Mouse (Mus musculus) heart, postnatal 0 days (tissue): ENCODE results near the gene Dnm3. TPM values are rescaled to one million over a fixed set of nuclear protein-coding genes. Genes with fewer than 3 reads are reported as not detected.

ENCODE experiments used
- ATAC-seq: fragments of 200-750 bp; cut with Nextera tagmentation; 2 replicates; pipeline ENCODE4 v1.8.0; 2017; ENCODE audit warnings: low read depth, moderate number of reproducible peaks, moderate library complexity; ENCODE audit not compliant: insufficient read depth
- DNase-seq: peaks from one replicate; pipeline ENCODE4 v3.0.0-alpha.2; 2016; ENCODE audit warnings: low spot score
- H3K27ac ChIP-seq: fragments of 300-500 bp; sonication (generic); 2 replicates; pipeline ENCODE4 v1.5.1; 2014; ENCODE audit warnings: low read depth, mild to moderate bottlenecking
- H3K27me3 ChIP-seq: fragments of 300-500 bp; sonication (generic); 2 replicates; pipeline ENCODE4 v1.6.1; 2014; ENCODE audit warnings: low read length, mixed read lengths; ENCODE audit not compliant: control insufficient read depth, insufficient read depth
- H3K36me3 ChIP-seq: fragments of 300-500 bp; sonication (generic); replicated peaks from 2 replicates; pipeline ENCODE4 v1.6.1; 2014; ENCODE audit warnings: low read length, mixed read lengths; ENCODE audit not compliant: control insufficient read depth, insufficient read depth
- H3K4me1 ChIP-seq: fragments of 300-500 bp; sonication (generic); 2 replicates; pipeline ENCODE4 v1.6.1; 2014; ENCODE audit warnings: antibody characterized with exemption; ENCODE audit not compliant: control insufficient read depth, insufficient read depth
- H3K4me2 ChIP-seq: fragments of 300-500 bp; sonication (generic); 2 replicates; pipeline ENCODE4 v1.6.1; 2014; ENCODE audit warnings: low read depth, mild to moderate bottlenecking, low read length, moderate library complexity
- H3K4me3 ChIP-seq: fragments of 300-500 bp; sonication (generic); 2 replicates; pipeline ENCODE4 v1.5.1; 2014; ENCODE audit warnings: low read depth, low read length
- H3K9ac ChIP-seq: fragments of 300-500 bp; sonication (generic); replicated peaks from 2 replicates; pipeline ENCODE4 v1.6.1; 2014; ENCODE audit warnings: low read depth, low read length, mixed read lengths
- H3K9me3 ChIP-seq: fragments of 300-500 bp; sonication (generic); replicated peaks from 2 replicates; pipeline ENCODE4 v1.6.1; 2016; ENCODE audit warnings: low read length; ENCODE audit not compliant: control insufficient read depth
- CTCF ChIP-seq: IDR thresholded peaks from 2 replicates; pipeline ENCODE4 v1.5.1; 2016; ENCODE audit warnings: antibody characterized with exemption, control low read depth, low read depth
- EP300 ChIP-seq: IDR thresholded peaks from 2 replicates; pipeline ENCODE4 v1.6.1; 2016; ENCODE audit warnings: antibody characterized with exemption, low read depth
- WGBS: fragments of 180-500 bp; shearing (Covaris S2); extraction: QIAGEN DNeasy Blood & Tissue Kit; methylation state at CpG from one replicate; pipeline ENCODE4 v1.1.7; 2014; 5-methylcytosine and 5-hydroxymethylcytosine counted together
- polyA plus RNA-seq: library from polyadenylated mRNA; unstranded; fragments of >200 nt; fragmentation: Nextera tagmentation; extraction: Ambion mirVana; gene quantifications from 2 replicates; pipeline ENCODE4 v1.2.1, GENCODE M21; 2015
- total RNA-seq: library from RNA; depleted of rRNA; stranded (reverse); fragments of >200 nt; gene quantifications from 2 replicates; pipeline ENCODE4 v1.2.3, GENCODE M21; 2014; ENCODE audit warnings: low replicate concordance

The Dnm3 gene
- total and polyA plus RNA-seq, 2 experiments from 2014 or later, result 1.9 to 2.4 TPM

DNA sequence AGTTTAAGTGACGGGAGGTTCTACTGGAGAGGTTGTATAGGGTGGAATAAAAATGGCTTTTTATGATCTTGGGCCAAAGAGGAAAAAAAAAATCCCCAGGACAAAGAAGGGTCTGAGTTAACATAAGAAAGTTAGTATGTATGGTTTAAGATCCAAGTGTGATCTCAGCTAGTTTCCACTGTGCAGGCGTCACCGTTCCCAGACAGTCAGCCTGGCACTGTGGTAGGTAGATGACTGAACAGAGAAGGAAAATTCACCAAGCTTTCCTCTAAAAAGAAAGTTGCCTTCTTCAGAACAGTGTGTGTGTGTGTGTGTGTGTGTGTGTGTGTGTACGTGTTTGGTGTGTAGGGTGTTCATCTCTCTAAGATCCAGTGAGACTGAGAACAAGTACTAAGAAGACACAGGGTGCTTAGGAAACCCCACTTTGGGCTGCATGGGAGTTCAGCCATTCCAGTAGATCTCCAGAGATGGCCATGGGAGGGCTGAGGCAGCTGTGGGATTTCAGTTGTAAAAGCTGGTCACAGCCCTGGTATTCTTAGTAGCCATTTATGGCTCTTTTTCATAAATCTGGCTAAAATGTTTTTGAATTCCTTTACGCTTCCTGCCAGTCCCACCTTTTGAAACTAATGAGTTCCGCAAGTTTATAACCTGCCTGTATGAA is 441.9 kb downstream of the Dnm3 start:
- Histone ChIP-seq H3K27ac (peak overlapping the region; percentile 63), H3K4me1 (peaks cover 14% of the 10 kb centered on the region; the same call in 1 of the 2 replicates), H3K9ac (no peak overlapping the region), H3K9me3 (no peaks in the 10 kb centered on the region), H3K27me3 (no peaks in the 10 kb centered on the region), H3K4me3 (no peak overlapping the region), H3K4me2 (no peak overlapping the region), H3K36me3 (no peaks in the 10 kb centered on the region)
- WGBS, result 74% methylated on average over 6 of the region's 6 CpGs
- ATAC-seq, result no peak
- DNase-seq, result no peak
- TF ChIP-seq EP300 (no peak), CTCF (no peak)

DNA sequence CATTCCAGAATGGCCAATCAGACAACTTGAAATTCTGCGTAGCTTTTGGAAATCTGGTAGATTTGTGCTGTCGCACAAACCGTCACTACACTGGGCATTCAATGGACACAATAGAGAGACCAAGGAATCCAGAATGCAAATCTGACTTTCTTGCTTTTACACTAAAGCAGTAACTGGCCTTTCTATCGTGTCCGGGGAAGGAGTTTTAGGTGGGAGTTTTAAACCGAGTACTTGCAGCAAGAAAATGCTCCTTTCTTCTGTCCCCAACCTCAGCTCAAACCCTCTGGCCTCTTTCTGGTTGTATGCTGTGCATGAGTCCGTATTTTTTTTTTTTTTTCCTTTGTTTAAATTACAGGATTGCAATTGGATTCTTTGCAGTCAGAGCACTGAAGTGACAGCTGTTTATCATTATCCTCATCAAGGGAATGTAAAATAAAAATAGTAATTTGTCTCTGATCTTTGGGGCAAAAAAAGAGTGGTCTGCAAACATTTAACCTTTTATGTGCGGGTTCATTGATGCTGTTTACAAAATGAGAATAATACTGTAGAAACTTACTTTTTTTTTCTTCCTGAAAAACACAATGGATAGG is 454.1 kb downstream of the Dnm3 start:
- H3K27ac ChIP-seq, result no peak overlapping the region
- no peak for TF ChIP-seq EP300
- TF ChIP-seq CTCF, result no peak
- no peak for ATAC-seq

DNA sequence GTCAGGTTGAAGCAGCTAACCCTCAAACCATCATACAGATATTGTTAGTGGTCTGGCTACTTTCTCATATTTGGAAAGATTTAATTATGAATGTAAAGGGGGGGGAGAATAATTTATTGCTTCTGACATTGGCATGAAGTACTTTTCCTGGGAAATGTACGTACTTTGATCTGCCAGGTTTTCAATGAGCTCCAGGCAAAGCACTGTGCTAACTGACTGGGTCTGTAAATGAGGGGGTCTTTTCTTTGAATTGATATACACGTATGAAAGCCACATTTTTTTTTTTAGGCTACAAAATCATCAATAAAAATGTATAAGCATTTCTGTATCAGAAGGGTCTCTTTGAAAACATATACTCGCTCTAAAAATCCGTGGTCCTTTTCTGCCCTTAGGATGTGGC is 457.1 kb downstream of the Dnm3 start:
- Histone ChIP-seq H3K27me3 (no peaks in the 10 kb centered on the region), H3K9ac (no peak overlapping the region), H3K36me3 (no peaks in the 10 kb centered on the region), H3K4me3 (no peak overlapping the region), H3K4me2 (no peak overlapping the region), H3K4me1 (peaks cover 3% of the 10 kb centered on the region; the same call in 1 of the 2 replicates), H3K27ac (no peak overlapping the region), H3K9me3 (no peaks in the 10 kb centered on the region)
- no peak for ATAC-seq
- no peak for DNase-seq
- TF ChIP-seq CTCF (no peak), EP300 (no peak)
- 91% methylated on average over 4 of the region's 4 CpGs for WGBS

More for the DNA sequence above, 454.1 kb downstream of the Dnm3 start:
- H3K4me2 ChIP-seq, result no peak overlapping the region
- WGBS, result 73% methylated on average over 8 of the region's 8 CpGs
- no peak overlapping the region for H3K4me3 ChIP-seq
- no peak overlapping the region for H3K9ac ChIP-seq
- no peaks in the 10 kb centered on the region for H3K36me3 ChIP-seq
- H3K4me1 ChIP-seq, result peaks cover 3% of the 10 kb centered on the region; the same call in 1 of the 2 replicates
- H3K9me3 ChIP-seq, result no peaks in the 10 kb centered on the region
- DNase-seq, result no peak
- no peaks in the 10 kb centered on the region for H3K27me3 ChIP-seq

DNA sequence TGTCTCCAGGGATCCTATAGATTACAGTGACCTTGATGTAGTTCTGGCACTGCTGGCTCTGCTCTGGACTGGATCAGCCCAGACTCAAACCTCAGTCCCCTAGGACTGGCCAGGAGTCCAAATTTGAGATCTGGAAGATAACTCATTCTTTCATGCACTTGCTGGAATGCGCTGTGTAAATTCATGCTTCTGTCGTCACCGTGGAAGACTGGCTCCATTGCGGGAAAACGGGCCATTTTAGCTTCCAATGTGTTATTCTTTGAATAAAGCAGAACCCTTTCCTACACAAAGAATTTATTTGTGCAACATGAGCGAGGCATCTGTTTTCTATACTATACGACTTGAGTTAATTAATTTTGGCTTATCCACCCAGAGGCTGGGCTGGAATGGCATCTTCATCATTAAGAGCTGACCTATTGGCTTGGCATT is 457.5 kb downstream of the Dnm3 start:
- H3K27me3 ChIP-seq, result no peaks in the 10 kb centered on the region
- H3K4me2 ChIP-seq, result no peak overlapping the region
- no peak overlapping the region for H3K9ac ChIP-seq
- 86% methylated on average over 7 of the region's 7 CpGs for WGBS
- H3K4me1 ChIP-seq, result peaks cover 3% of the 10 kb centered on the region; the same call in 1 of the 2 replicates
- no peaks in the 10 kb centered on the region for H3K9me3 ChIP-seq
- DNase-seq, result no peak
- H3K4me3 ChIP-seq, result no peak overlapping the region
- no peaks in the 10 kb centered on the region for H3K36me3 ChIP-seq
- H3K27ac ChIP-seq, result no peak overlapping the region
- TF ChIP-seq EP300 (no peak), CTCF (no peak)
- ATAC-seq, result no peak

DNA sequence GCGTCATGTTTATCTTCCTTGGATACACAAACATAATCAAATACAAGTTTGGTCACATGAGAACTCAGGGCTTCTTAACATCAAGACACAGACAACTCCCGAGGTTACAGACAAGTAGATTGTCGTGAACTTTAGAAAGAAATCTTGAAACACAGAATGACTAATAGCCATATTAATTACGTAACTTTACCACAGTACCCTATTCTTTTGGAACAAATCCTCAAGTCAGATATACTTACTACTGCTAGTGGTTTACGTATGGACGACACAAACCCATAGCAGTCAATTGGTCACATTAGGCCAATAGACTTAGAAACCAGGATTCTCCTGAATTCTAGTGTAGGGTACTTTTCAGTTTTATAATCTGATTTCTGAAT is 459.2 kb downstream of the Dnm3 start:
- no peaks in the 10 kb centered on the region for H3K27me3 ChIP-seq
- no peaks in the 10 kb centered on the region for H3K9me3 ChIP-seq
- peaks cover 3% of the 10 kb centered on the region; the same call in 1 of the 2 replicates for H3K4me1 ChIP-seq
- H3K9ac ChIP-seq, result no peak overlapping the region
- H3K4me2 ChIP-seq, result 0 out of 2 replicates have a peak overlapping the region, but pooled peaks have one; percentile 6
- DNase-seq (no peak), ATAC-seq (no peak)
- WGBS, result 76% methylated on average over 6 of the region's 6 CpGs
- no peaks in the 10 kb centered on the region for H3K36me3 ChIP-seq
- H3K4me3 ChIP-seq, result no peak overlapping the region
- 0 out of 2 replicates have a peak overlapping the region, but pooled peaks have one; percentile 30 for H3K27ac ChIP-seq
- TF ChIP-seq CTCF (no peak), EP300 (no peak)
